Mouse (Mus musculus) gastrocnemius, postnatal 36 days (tissue): Measurements from ENCODE around the gene Ndst4. TPM values are rescaled to one million over a fixed set of nuclear protein-coding genes. Genes with fewer than 3 reads are reported as not detected.

Experiments
- DNase-seq, 2 experiments: peaks; one replicate each; pipeline ENCODE4 v3.0.0; 2022
- intact Hi-C: fragments of 180-260 bp; cut with DNase I; formaldehyde crosslinking; loops from one replicate; pipeline ENCODE4 v1.15.1; 2025
- long read RNA-seq, 2 experiments: library from polyadenylated mRNA; stranded (forward); transcript quantifications; one replicate each; pipeline ENCODE4 v2.0.0; 2021
- total RNA-seq, 2 experiments: library from RNA; stranded (reverse); gene quantifications; 2 replicates each; pipeline ENCODE4 v1.2.3; 2021

Gene Ndst4
- under 1 TPM; 0.25 to 0.31 TPM for total RNA-seq
- long read RNA-seq, experiment 1, result 0 reads
- long read RNA-seq, experiment 2, partial matches to known transcripts, result 0 of 1 reads
- long read RNA-seq, experiment 2, other reads (novel, unspliced or antisense), result 1 of 1 reads

- no peak for DNase-seq
- intact Hi-C loops, result no loop called here
Measured at GRCm38 (mm10) chr3:125403601-125404396, at the start of gene Ndst4. Gene Ndst4, plus strand, starts transcription at chr3:125404076.

- DNase-seq, result no peak
- intact Hi-C loops, result no loop called here
Measured at GRCm38 (mm10) chr3:125397443-125397842, 6.4 kb upstream of the Ndst4 start.

GRCm38 (mm10) chr3:125406456-125406855 lies 2.6 kb downstream of the Ndst4 start:
- intact Hi-C loops, result no loop called here
- DNase-seq, result no peak

GRCm38 (mm10) chr3:125406991-125407390 lies 3.1 kb downstream of the Ndst4 start:
- no peak for DNase-seq
- intact Hi-C loops, result no loop called here

- intact Hi-C loops, result no loop called here
- DNase-seq, result no peak
Measured at GRCm38 (mm10) chr3:125466894-125467652, 63.2 kb downstream of the Ndst4 start.

GRCm38 (mm10) chr3:125510102-125510501 lies 106.2 kb downstream of the Ndst4 start:
- intact Hi-C loops, result no loop called here
- DNase-seq, result no peak

GRCm38 (mm10) chr3:125533371-125533770 lies 129.5 kb downstream of the Ndst4 start:
- no peak for DNase-seq
- intact Hi-C loops, result no loop called here

- no peak for DNase-seq
- intact Hi-C loops, result no loop called here
Measured at GRCm38 (mm10) chr3:125570602-125571001, 166.7 kb downstream of the Ndst4 start.

GRCm38 (mm10) chr3:125632233-125632632 lies 228.4 kb downstream of the Ndst4 start:
- DNase-seq, result no peak
- intact Hi-C loops, result no loop called here

GRCm38 (mm10) chr3:125655009-125655635 lies 251.2 kb downstream of the Ndst4 start:
- no peak for DNase-seq
- intact Hi-C loops, result no loop called here

GRCm38 (mm10) chr3:125660114-125660717 lies 256.3 kb downstream of the Ndst4 start:
- intact Hi-C loops, result no loop called here
- DNase-seq, result no peak

GRCm38 (mm10) chr3:125660884-125661532 lies 257.1 kb downstream of the Ndst4 start:
- intact Hi-C loops, result no loop called here
- no peak for DNase-seq

GRCm38 (mm10) chr3:125673997-125674794 lies 270.3 kb downstream of the Ndst4 start:
- DNase-seq, result no peak
- intact Hi-C loops, result no loop called here

GRCm38 (mm10) chr3:125675211-125675896 lies 271.5 kb downstream of the Ndst4 start:
- intact Hi-C loops, result no loop called here
- DNase-seq, result no peak

GRCm38 (mm10) chr3:125678924-125679323 lies 275.0 kb downstream of the Ndst4 start:
- intact Hi-C loops, result no loop called here
- no peak for DNase-seq

- intact Hi-C loops, result no loop called here
- no peak for DNase-seq
Measured at GRCm38 (mm10) chr3:125683460-125684230, 279.8 kb downstream of the Ndst4 start.

GRCm38 (mm10) chr3:125684583-125684982 lies 280.7 kb downstream of the Ndst4 start:
- no peak for DNase-seq
- intact Hi-C loops, result no loop called here

- DNase-seq, result no peak
- intact Hi-C loops, result no loop called here
Measured at GRCm38 (mm10) chr3:125687601-125688000, 283.7 kb downstream of the Ndst4 start.
